ENCODE assay signal across 21 mouse cellular contexts in the genomic region with DNA sequence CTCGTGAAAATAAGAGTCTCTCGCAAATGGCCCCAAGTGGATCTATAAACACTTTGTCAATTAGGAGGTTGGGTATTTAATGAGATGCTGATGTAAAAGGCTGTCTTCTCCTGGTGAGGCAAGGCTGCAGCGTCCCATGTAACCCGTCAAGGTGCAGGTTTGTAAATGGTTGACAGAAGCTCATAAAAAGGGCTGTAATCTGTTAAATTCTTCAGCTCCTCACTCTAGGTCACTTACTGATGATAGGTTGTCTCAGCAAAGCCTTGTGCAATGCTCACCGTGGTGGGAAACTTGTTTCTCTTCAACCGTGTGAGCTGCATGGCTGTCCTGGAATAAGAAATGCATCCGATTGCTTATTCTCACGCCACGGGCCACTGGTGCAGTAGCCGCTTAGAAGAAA. TPM values are rescaled to one million over a fixed set of nuclear protein-coding genes. Genes with fewer than 3 reads are reported as not detected.
"Had no signal": no experiment of that assay in that cellular context is flagged by ENCODE, and none has a peak within 500 bp of the region (broad histone marks: within the 10 kb centered on the region; RNA-seq: fewer than 3 reads in every experiment).

No protein-coding gene starts in this region.

- H3K27ac ChIP-seq: kidney, postnatal 0 days; limb, embryonic 12.5 days; limb, embryonic 15.5 days; liver, embryonic 13.5 days; macrophage; midbrain, embryonic 12.5 days; midbrain, embryonic 15.5 days; neural tube, embryonic 12.5 days; neural tube, embryonic 15.5 days; stomach, postnatal 0 days had no signal

- H3K27me3 ChIP-seq: limb, embryonic 12.5 days; limb, embryonic 15.5 days; liver, embryonic 13.5 days; midbrain, embryonic 12.5 days; midbrain, embryonic 15.5 days; neural tube, embryonic 12.5 days; neural tube, embryonic 15.5 days had no signal

- H3K9ac ChIP-seq: limb, embryonic 12.5 days; limb, embryonic 15.5 days; liver, embryonic 13.5 days; midbrain, embryonic 12.5 days; midbrain, embryonic 15.5 days; neural tube, embryonic 12.5 days; neural tube, embryonic 15.5 days had no signal

- H3K4me2 ChIP-seq: limb, embryonic 12.5 days; limb, embryonic 15.5 days; liver, embryonic 13.5 days; midbrain, embryonic 12.5 days; midbrain, embryonic 15.5 days; neural tube, embryonic 12.5 days; neural tube, embryonic 15.5 days had no signal

- H3K4me1 ChIP-seq: limb, embryonic 12.5 days; limb, embryonic 15.5 days; midbrain, embryonic 12.5 days; midbrain, embryonic 15.5 days; neural tube, embryonic 12.5 days; neural tube, embryonic 15.5 days had no signal

- H3K9me3 ChIP-seq: limb, embryonic 12.5 days; limb, embryonic 15.5 days; liver, embryonic 13.5 days; midbrain, embryonic 12.5 days; midbrain, embryonic 15.5 days; neural tube, embryonic 12.5 days; neural tube, embryonic 15.5 days had no signal

- H3K4me3 ChIP-seq: limb, embryonic 12.5 days; limb, embryonic 15.5 days; liver, embryonic 13.5 days; midbrain, embryonic 12.5 days; midbrain, embryonic 15.5 days; neural tube, embryonic 12.5 days; neural tube, embryonic 15.5 days had no signal

- H3K36me3 ChIP-seq: limb, embryonic 12.5 days; limb, embryonic 15.5 days; liver, embryonic 13.5 days; midbrain, embryonic 12.5 days; midbrain, embryonic 15.5 days; neural tube, embryonic 12.5 days; neural tube, embryonic 15.5 days had no signal

- DNase-seq: kidney, postnatal 4 days; left cerebral cortex, postnatal 4 days; liver, embryonic 13.5 days; lung, adult 2 months; right cerebral cortex, adult 18-20 months; right cerebral cortex, postnatal 14 days; right cerebral cortex, postnatal 4 days; thymus, adult 2 months; thymus, postnatal 14 days had no signal

- ATAC-seq: inflammation-experienced regulatory T-cells, adult 6 months; midbrain, embryonic 15.5 days had no signal

RNA-seq across cellular contexts. Expression of a gene that starts 57.4 kb away (rescaled TPM):
- total RNA-seq: megakaryocyte, adult 5-6 weeks had no signal
- polyA plus RNA-seq: liver, embryonic 16.5 days had no signal
